Mouse (Mus musculus): ENCODE results near the gene Fat3. TPM values are rescaled to one million over a fixed set of nuclear protein-coding genes. Genes with fewer than 3 reads are reported as not detected.

Fat3 gene
- polyA plus RNA-seq, 1 experiment from 2014 or later: 0.44 TPM

GRCm38 (mm10) chr9:16228919-16229318 is 272.2 kb downstream of the Fat3 start:
- Histone ChIP-seq H3K36me3 (ENCODE audit: control insufficient read depth, insufficient read depth, low read length) (no peaks in the 10 kb centered on the region), H3K9me3 (ENCODE audit: control insufficient read depth, low read length) (no peaks in the 10 kb centered on the region), H3K4me1 (ENCODE audit: control insufficient read depth, insufficient read depth, low read length) (no peaks in the 10 kb centered on the region), H3K27ac (ENCODE audit: low read length) (no peak overlapping the region), H3K4me2 (ENCODE audit: low read depth, low read length) (no peak overlapping the region), H3K4me3 (ENCODE audit: low read length) (no peak overlapping the region), H3K9ac (ENCODE audit: low read depth, low read length) (no peak overlapping the region), H3K27me3 (replicated peaks; ENCODE audit: control insufficient read depth, insufficient read depth, low read length) (no peaks in the 10 kb centered on the region)
- ATAC-seq: no peak
- 77% methylated on average over 5 of the region's 5 CpGs for WGBS

DNA sequence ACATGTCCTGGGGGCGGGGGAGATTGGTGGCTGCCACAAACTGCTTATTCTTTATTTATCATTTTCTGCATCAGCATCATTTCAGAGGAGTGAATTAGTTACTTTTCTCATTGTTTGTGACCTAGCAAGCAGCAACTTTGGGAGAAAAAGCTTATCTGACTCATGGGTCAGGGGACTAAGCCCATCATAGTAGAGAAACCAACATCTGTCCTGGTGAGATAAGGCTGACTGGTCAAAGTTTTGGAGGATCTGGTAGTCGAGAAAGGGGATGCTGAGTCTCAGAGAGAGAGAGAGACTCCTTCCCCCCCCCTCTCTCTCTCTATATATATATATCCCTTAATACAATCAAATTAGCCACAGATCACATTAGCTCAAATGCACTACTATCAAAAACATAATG is 273.7 kb downstream of the Fat3 start:
- H3K4me1 ChIP-seq (ENCODE audit: control insufficient read depth, insufficient read depth, low read length): no peaks in the 10 kb centered on the region
- WGBS: 64% methylated on average over 2 of the region's 2 CpGs

DNA sequence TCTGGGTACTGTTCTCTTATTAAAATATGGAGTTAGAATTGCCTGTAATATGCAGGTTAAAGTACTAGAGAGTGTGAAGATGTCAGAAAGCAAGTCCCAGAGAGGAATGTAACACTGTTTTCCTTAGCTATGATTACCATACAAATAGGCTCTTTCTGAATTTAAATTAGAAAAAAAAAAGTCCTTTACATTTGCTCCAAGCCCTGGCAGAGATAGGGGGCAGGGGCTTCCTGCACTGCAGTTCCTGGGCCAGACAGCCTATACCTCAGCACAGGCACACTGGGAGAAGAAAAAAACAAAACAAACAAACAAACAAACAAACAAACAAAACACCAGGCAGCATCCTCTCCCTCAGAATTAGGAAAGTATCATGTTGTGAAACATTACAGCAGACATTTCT is 274.5 kb downstream of the Fat3 start:
- no peak for ATAC-seq
- Histone ChIP-seq H3K4me2 (ENCODE audit: low read depth, low read length) (no peak overlapping the region), H3K9ac (ENCODE audit: low read depth, low read length) (no peak overlapping the region), H3K4me3 (ENCODE audit: low read length) (no peak overlapping the region), H3K36me3 (ENCODE audit: control insufficient read depth, insufficient read depth, low read length) (no peaks in the 10 kb centered on the region), H3K4me1 (ENCODE audit: control insufficient read depth, insufficient read depth, low read length) (no peaks in the 10 kb centered on the region), H3K27me3 (replicated peaks; ENCODE audit: control insufficient read depth, insufficient read depth, low read length) (no peaks in the 10 kb centered on the region), H3K9me3 (ENCODE audit: control insufficient read depth, low read length) (no peaks in the 10 kb centered on the region), H3K27ac (ENCODE audit: low read length) (no peak overlapping the region)

More for the DNA sequence above, 273.7 kb downstream of the Fat3 start:
- H3K27me3 ChIP-seq (replicated peaks; ENCODE audit: control insufficient read depth, insufficient read depth, low read length): no peaks in the 10 kb centered on the region
- H3K4me3 ChIP-seq (ENCODE audit: low read length): no peak overlapping the region
- no peaks in the 10 kb centered on the region for H3K36me3 ChIP-seq (ENCODE audit: control insufficient read depth, insufficient read depth, low read length)
- no peak overlapping the region for H3K9ac ChIP-seq (ENCODE audit: low read depth, low read length)
- no peak overlapping the region for H3K27ac ChIP-seq (ENCODE audit: low read length)
- no peaks in the 10 kb centered on the region for H3K9me3 ChIP-seq (ENCODE audit: control insufficient read depth, low read length)
- ATAC-seq: no peak
- H3K4me2 ChIP-seq (ENCODE audit: low read depth, low read length): no peak overlapping the region

- H3K4me1 ChIP-seq (ENCODE audit: control insufficient read depth, insufficient read depth, low read length): no peaks in the 10 kb centered on the region
- no peaks in the 10 kb centered on the region for H3K36me3 ChIP-seq (ENCODE audit: control insufficient read depth, insufficient read depth, low read length)
- no peak overlapping the region for H3K4me2 ChIP-seq (ENCODE audit: low read depth, low read length)
- H3K27me3 ChIP-seq (replicated peaks; ENCODE audit: control insufficient read depth, insufficient read depth, low read length): no peaks in the 10 kb centered on the region
- no peak for ATAC-seq
- H3K9me3 ChIP-seq (ENCODE audit: control insufficient read depth, low read length): no peaks in the 10 kb centered on the region
- 72% methylated on average over 5 of the region's 5 CpGs for WGBS
- no peak overlapping the region for H3K27ac ChIP-seq (ENCODE audit: low read length)
- H3K9ac ChIP-seq (ENCODE audit: low read depth, low read length): no peak overlapping the region
- H3K4me3 ChIP-seq (ENCODE audit: low read length): no peak overlapping the region
These were observed 279.2 kb downstream of the Fat3 start for GRCm38 (mm10) chr9:16221885-16222284.

GRCm38 (mm10) chr9:16216235-16216634 is 284.9 kb downstream of the Fat3 start:
- no peaks in the 10 kb centered on the region for H3K9me3 ChIP-seq (ENCODE audit: control insufficient read depth, low read length)
- no peak overlapping the region for H3K4me2 ChIP-seq (ENCODE audit: low read depth, low read length)
- no peak overlapping the region for H3K4me3 ChIP-seq (ENCODE audit: low read length)
- ATAC-seq: no peak
- WGBS: 68% methylated on average over 6 of the region's 6 CpGs
- no peak overlapping the region for H3K9ac ChIP-seq (ENCODE audit: low read depth, low read length)
- no peaks in the 10 kb centered on the region for H3K36me3 ChIP-seq (ENCODE audit: control insufficient read depth, insufficient read depth, low read length)
- H3K4me1 ChIP-seq (ENCODE audit: control insufficient read depth, insufficient read depth, low read length): peaks cover 9% of the 10 kb centered on the region; the same call in 1 of the 2 replicates
- no peaks in the 10 kb centered on the region for H3K27me3 ChIP-seq (replicated peaks; ENCODE audit: control insufficient read depth, insufficient read depth, low read length)
- H3K27ac ChIP-seq (ENCODE audit: low read length): no peak overlapping the region

- 41% methylated on average over 7 of the region's 7 CpGs for WGBS
- Histone ChIP-seq H3K36me3 (ENCODE audit: control insufficient read depth, insufficient read depth, low read length) (no peaks in the 10 kb centered on the region), H3K27ac (ENCODE audit: low read length) (no peak overlapping the region), H3K9ac (ENCODE audit: low read depth, low read length) (no peak overlapping the region), H3K27me3 (replicated peaks; ENCODE audit: control insufficient read depth, insufficient read depth, low read length) (no peaks in the 10 kb centered on the region), H3K9me3 (ENCODE audit: control insufficient read depth, low read length) (no peaks in the 10 kb centered on the region), H3K4me2 (ENCODE audit: low read depth, low read length) (no peak overlapping the region), H3K4me3 (ENCODE audit: low read length) (no peak overlapping the region), H3K4me1 (ENCODE audit: control insufficient read depth, insufficient read depth, low read length) (peaks cover 9% of the 10 kb centered on the region; the same call in 1 of the 2 replicates)
- peak; percentile 86 for ATAC-seq
These were observed 286.1 kb downstream of the Fat3 start for GRCm38 (mm10) chr9:16214731-16215681.

- Histone ChIP-seq H3K4me3 (ENCODE audit: low read length) (no peak overlapping the region), H3K36me3 (ENCODE audit: control insufficient read depth, insufficient read depth, low read length) (no peaks in the 10 kb centered on the region), H3K4me2 (ENCODE audit: low read depth, low read length) (no peak overlapping the region), H3K9ac (ENCODE audit: low read depth, low read length) (no peak overlapping the region), H3K9me3 (ENCODE audit: control insufficient read depth, low read length) (no peaks in the 10 kb centered on the region), H3K27ac (ENCODE audit: low read length) (no peak overlapping the region), H3K27me3 (replicated peaks; ENCODE audit: control insufficient read depth, insufficient read depth, low read length) (no peaks in the 10 kb centered on the region), H3K4me1 (ENCODE audit: control insufficient read depth, insufficient read depth, low read length) (peaks cover 9% of the 10 kb centered on the region; the same call in 1 of the 2 replicates)
- WGBS: 34% methylated on average over 1 of the region's 1 CpGs
- no peak for ATAC-seq
These were observed 287.8 kb downstream of the Fat3 start for GRCm38 (mm10) chr9:16213324-16213723.

GRCm38 (mm10) chr9:16212628-16213027 is 288.5 kb downstream of the Fat3 start:
- Histone ChIP-seq H3K4me1 (ENCODE audit: control insufficient read depth, insufficient read depth, low read length) (peaks cover 9% of the 10 kb centered on the region; the same call in 1 of the 2 replicates), H3K27me3 (replicated peaks; ENCODE audit: control insufficient read depth, insufficient read depth, low read length) (no peaks in the 10 kb centered on the region), H3K4me3 (ENCODE audit: low read length) (no peak overlapping the region), H3K9ac (ENCODE audit: low read depth, low read length) (no peak overlapping the region), H3K36me3 (ENCODE audit: control insufficient read depth, insufficient read depth, low read length) (no peaks in the 10 kb centered on the region), H3K9me3 (ENCODE audit: control insufficient read depth, low read length) (no peaks in the 10 kb centered on the region), H3K27ac (ENCODE audit: low read length) (no peak overlapping the region), H3K4me2 (ENCODE audit: low read depth, low read length) (no peak overlapping the region)
- ATAC-seq: no peak
- WGBS: 45% methylated on average over 3 of the region's 3 CpGs

- Histone ChIP-seq H3K36me3 (ENCODE audit: control insufficient read depth, insufficient read depth, low read length) (no peaks in the 10 kb centered on the region), H3K4me1 (ENCODE audit: control insufficient read depth, insufficient read depth, low read length) (peaks cover 9% of the 10 kb centered on the region; the same call in 1 of the 2 replicates), H3K9me3 (ENCODE audit: control insufficient read depth, low read length) (no peaks in the 10 kb centered on the region), H3K27ac (ENCODE audit: low read length) (no peak overlapping the region), H3K27me3 (replicated peaks; ENCODE audit: control insufficient read depth, insufficient read depth, low read length) (no peaks in the 10 kb centered on the region), H3K4me3 (ENCODE audit: low read length) (no peak overlapping the region), H3K4me2 (ENCODE audit: low read depth, low read length) (no peak overlapping the region), H3K9ac (ENCODE audit: low read depth, low read length) (no peak overlapping the region)
- WGBS: 52% methylated on average over 4 of the region's 4 CpGs
- ATAC-seq: no peak
These were observed 288.9 kb downstream of the Fat3 start for GRCm38 (mm10) chr9:16212163-16212562.
